In the genomic region with DNA sequence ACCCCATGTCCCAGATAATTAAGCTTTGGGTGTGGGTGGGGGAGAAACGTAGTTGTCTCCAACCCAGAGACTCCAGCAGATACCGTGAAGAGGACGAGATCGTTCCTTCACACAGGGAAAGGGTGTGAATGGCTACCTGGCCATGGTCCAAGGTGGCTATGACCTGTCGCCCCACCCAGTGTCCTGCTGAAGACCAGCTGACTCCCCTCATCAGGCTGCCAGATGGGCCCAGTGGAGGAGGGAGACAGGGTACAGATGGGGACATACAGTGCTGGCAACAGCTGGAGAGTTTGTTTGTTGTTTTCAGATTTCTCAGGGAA, we compare ENCODE assay signal across 8 mouse cellular contexts. TPM values are rescaled to one million over a fixed set of nuclear protein-coding genes. Genes with fewer than 3 reads are reported as not detected.
DNase-seq lines count a peak whose midpoint lies in the region; ATAC-seq and TF ChIP-seq lines count a peak whose summit lies in the region.

No protein-coding gene starts in this region.

- 73% methylated on average over 5 of the region's 5 CpGs for WGBS in kidney, adult 2 months
- 84% methylated on average over 5 of the region's 5 CpGs for WGBS in forebrain, embryonic 15.5 days
- WGBS in limb, embryonic 12.5 days, result 90% methylated on average over 5 of the region's 5 CpGs
- WGBS in olfactory bulb, adult 2 months, result 81% methylated on average over 5 of the region's 5 CpGs

- peaks cover 12% of the 10 kb centered on the region for H3K4me1 ChIP-seq in kidney, adult 2 months (ENCODE audit: control insufficient read depth, insufficient read depth, low read length)
- H3K4me1 ChIP-seq in forebrain, embryonic 15.5 days, result peaks cover 24% of the 10 kb centered on the region
- H3K4me1 ChIP-seq in limb, embryonic 12.5 days (replicated peaks), result peaks cover 14% of the 10 kb centered on the region; the same call in 1 of the 2 replicates
- H3K4me1 ChIP-seq in olfactory bulb, adult 2 months (ENCODE audit: control insufficient read depth, insufficient read depth, low read length), result peaks cover 25% of the 10 kb centered on the region

- TF ChIP-seq CTCF in kidney, adult 2 months (conservative IDR thresholded peaks at IDR 0.05; ENCODE audit: insufficient read depth, insufficient read length, low read depth, low read length), result no peak
- TF ChIP-seq CTCF in olfactory bulb, adult 2 months (IDR thresholded peaks at IDR 0.05; ENCODE audit: insufficient read depth, low read depth, low read length), result no peak

- H3K4me2 ChIP-seq in forebrain, embryonic 15.5 days (replicated peaks), result peak overlapping the region; percentile 93
- peak overlapping the region; percentile 72 for H3K4me2 ChIP-seq in limb, embryonic 12.5 days

- H3K9ac ChIP-seq in forebrain, embryonic 15.5 days (replicated peaks), result peak overlapping the region; percentile 67; the same call in 1 of the 2 replicates
- H3K9ac ChIP-seq in limb, embryonic 12.5 days (replicated peaks), result no peak overlapping the region

- no peak overlapping the region for H3K4me3 ChIP-seq in kidney, adult 2 months (ENCODE audit: insufficient read depth, low read depth, low read length)
- peak overlapping the region; percentile 73 for H3K4me3 ChIP-seq in forebrain, embryonic 15.5 days
- no peak overlapping the region for H3K4me3 ChIP-seq in limb, embryonic 12.5 days (replicated peaks)
- H3K4me3 ChIP-seq in olfactory bulb, adult 2 months (ENCODE audit: insufficient read depth, low read depth, low read length), result 0 out of 2 replicates have a peak overlapping the region, but pooled peaks have one; percentile 69

- no peak for DNase-seq in kidney, adult 2 months
- no peak for DNase-seq in kidney, adult 18-20 months
- no peak for DNase-seq in gastrocnemius, postnatal 10 days
- no peak for DNase-seq in adipocyte (ENCODE audit: low spot score)
- DNase-seq in left cerebral cortex, postnatal 36 days (ENCODE audit: low spot score in 2 of 2), result no peak

- no peak for ATAC-seq in forebrain, embryonic 15.5 days (replicated peaks)
- ATAC-seq in limb, embryonic 12.5 days (ENCODE audit: insufficient number of reproducible peaks, insufficient read depth, low FRiP score, low TSS enrichment, low read depth), result no peak

- no peaks in the 10 kb centered on the region for H3K9me3 ChIP-seq in forebrain, embryonic 15.5 days
- no peaks in the 10 kb centered on the region for H3K9me3 ChIP-seq in limb, embryonic 12.5 days

- TF ChIP-seq POLR2A in kidney, adult 2 months (IDR thresholded peaks at IDR 0.05; ENCODE audit: low read depth, low read length), result no peak
- TF ChIP-seq POLR2A in olfactory bulb, adult 2 months (IDR thresholded peaks at IDR 0.05; ENCODE audit: insufficient read depth, low read depth, low read length), result no peak

- no peaks in the 10 kb centered on the region for H3K27me3 ChIP-seq in kidney, adult 2 months (replicated peaks; ENCODE audit: control insufficient read depth, insufficient read depth, low read length)
- H3K27me3 ChIP-seq in forebrain, embryonic 15.5 days, result no peaks in the 10 kb centered on the region
- H3K27me3 ChIP-seq in limb, embryonic 12.5 days, result no peaks in the 10 kb centered on the region

- intact Hi-C loops in left cerebral cortex, postnatal 36 days (cut with DNase I), result no loop called here

- H3K27ac ChIP-seq in kidney, adult 2 months (ENCODE audit: insufficient read depth, low read depth, low read length), result peak overlapping the region; percentile 2; the same call in 1 of the 2 replicates
- no peak overlapping the region for H3K27ac ChIP-seq in forebrain, embryonic 15.5 days (replicated peaks)
- no peak overlapping the region for H3K27ac ChIP-seq in limb, embryonic 12.5 days
- no peak overlapping the region for H3K27ac ChIP-seq in olfactory bulb, adult 2 months (ENCODE audit: insufficient read depth, low read depth, low read length)

- H3K36me3 ChIP-seq in kidney, adult 2 months (ENCODE audit: control insufficient read depth, insufficient read depth, low read length), result no peaks in the 10 kb centered on the region
- peaks cover 10% of the 10 kb centered on the region for H3K36me3 ChIP-seq in forebrain, embryonic 15.5 days
- peaks cover 23% of the 10 kb centered on the region for H3K36me3 ChIP-seq in limb, embryonic 12.5 days

RNA-seq across cellular contexts. Expression of gene 4930432K21Rik, which starts 0.7 kb away (rescaled TPM):
- polyA plus RNA-seq in kidney, adult 2 months (2012; rRNA removed), result 0.63 and 0.92 TPM in 2 replicates
- polyA plus RNA-seq in forebrain, embryonic 15.5 days (2015; fragmentation: Nextera tagmentation; extraction: Ambion mirVana), result 2.4 and 2.7 TPM in 2 replicates
- polyA plus RNA-seq in limb, embryonic 12.5 days (2016; fragmentation: Nextera tagmentation; extraction: Ambion mirVana), result 1.6 TPM in 2 replicates
- not detected in 2 replicates for polyA plus RNA-seq in olfactory bulb, adult 2 months (2012; ENCODE audit: insufficient read depth, insufficient read length, low replicate concordance, missing spikeins)
- under 1 TPM; 0.32 to 0.54 TPM for total RNA-seq in gastrocnemius, postnatal 10 days (2021)
- 1 to 10 TPM; 1.7 to 2.1 TPM for total RNA-seq in left cerebral cortex, postnatal 36 days (2021)

RNA-seq across cellular contexts. Expression of gene Cc2d1a, which starts 0.8 kb away (rescaled TPM):
- 24.1 and 26.0 TPM in 2 replicates for polyA plus RNA-seq in kidney, adult 2 months (2012; rRNA removed)
- 32.4 and 34.8 TPM in 2 replicates for polyA plus RNA-seq in forebrain, embryonic 15.5 days (2015; fragmentation: Nextera tagmentation; extraction: Ambion mirVana)
- 26.2 and 28.7 TPM in 2 replicates for polyA plus RNA-seq in limb, embryonic 12.5 days (2016; fragmentation: Nextera tagmentation; extraction: Ambion mirVana)
- not detected in 2 replicates for polyA plus RNA-seq in olfactory bulb, adult 2 months (2012; ENCODE audit: insufficient read depth, insufficient read length, low replicate concordance, missing spikeins)
- total RNA-seq in gastrocnemius, postnatal 10 days (2021), result 10 to 100 TPM; 12.5 to 13.9 TPM
- 10 to 100 TPM; 51.1 to 53.6 TPM for total RNA-seq in left cerebral cortex, postnatal 36 days (2021)

RNA-seq across cellular contexts. Expression of gene Podnl1, which starts 22.7 kb away (rescaled TPM):
- 0.48 and 0.67 TPM in 2 replicates for polyA plus RNA-seq in kidney, adult 2 months (2012; rRNA removed)
- polyA plus RNA-seq in forebrain, embryonic 15.5 days (2015; fragmentation: Nextera tagmentation; extraction: Ambion mirVana), result 0.32 TPM in 2 replicates
- polyA plus RNA-seq in limb, embryonic 12.5 days (2016; fragmentation: Nextera tagmentation; extraction: Ambion mirVana), result 0.83 and 1.1 TPM in 2 replicates
- polyA plus RNA-seq in olfactory bulb, adult 2 months (2012; ENCODE audit: insufficient read depth, insufficient read length, low replicate concordance, missing spikeins), result not detected in 2 replicates
- total RNA-seq in gastrocnemius, postnatal 10 days (2021), result 1 to 10 TPM in 1 of 2 experiments, under 1 TPM in 1; 0.14 to 2.4 TPM
- total RNA-seq in left cerebral cortex, postnatal 36 days (2021), result not detected

RNA-seq across cellular contexts. Expression of gene Nanos3, which starts 36.5 kb away (rescaled TPM):
- 0.99 and 1.4 TPM in 2 replicates for polyA plus RNA-seq in kidney, adult 2 months (2012; rRNA removed)
- polyA plus RNA-seq in forebrain, embryonic 15.5 days (2015; fragmentation: Nextera tagmentation; extraction: Ambion mirVana), result 6.2 and 7.1 TPM in 2 replicates
- polyA plus RNA-seq in limb, embryonic 12.5 days (2016; fragmentation: Nextera tagmentation; extraction: Ambion mirVana), result 3.3 and 5.5 TPM in 2 replicates
- polyA plus RNA-seq in olfactory bulb, adult 2 months (2012; ENCODE audit: insufficient read depth, insufficient read length, low replicate concordance, missing spikeins), result not detected in 2 replicates
- 1 to 10 TPM; 1.4 to 2.4 TPM for total RNA-seq in gastrocnemius, postnatal 10 days (2021)
- 1 to 10 TPM; 3.7 to 3.9 TPM for total RNA-seq in left cerebral cortex, postnatal 36 days (2021)

RNA-seq across cellular contexts. Expression of gene Dcaf15, which starts 43.9 kb away (rescaled TPM):
- polyA plus RNA-seq in kidney, adult 2 months (2012; rRNA removed), result 28.2 and 30.1 TPM in 2 replicates
- 17.8 and 19.3 TPM in 2 replicates for polyA plus RNA-seq in forebrain, embryonic 15.5 days (2015; fragmentation: Nextera tagmentation; extraction: Ambion mirVana)
- 16.3 and 17.0 TPM in 2 replicates for polyA plus RNA-seq in limb, embryonic 12.5 days (2016; fragmentation: Nextera tagmentation; extraction: Ambion mirVana)
- polyA plus RNA-seq in olfactory bulb, adult 2 months (2012; ENCODE audit: insufficient read depth, insufficient read length, low replicate concordance, missing spikeins), result not detected in 2 replicates
- 10 to 100 TPM in 1 of 2 experiments, 1 to 10 TPM in 1; 9.5 to 11.2 TPM for total RNA-seq in gastrocnemius, postnatal 10 days (2021)
- total RNA-seq in left cerebral cortex, postnatal 36 days (2021), result 10 to 100 TPM; 15.7 to 19.8 TPM

Comparison
In these comparisons a context has a peak if more than half of its experiments do, and no peak if none do; other contexts are left out.
1. H3K4me3 ChIP-seq: peak in forebrain, embryonic 15.5 days (single experiment) and olfactory bulb, adult 2 months (single experiment); none in kidney, adult 2 months (single experiment) and limb, embryonic 12.5 days (single experiment).